Mouse (Mus musculus) duodenum, adult 2 months (tissue): ENCODE data around the gene Gm3526. TPM values are rescaled to one million over a fixed set of nuclear protein-coding genes. Genes with fewer than 3 reads are reported as not detected.

Source experiments
- polyA plus RNA-seq: library from polyadenylated mRNA; depleted of rRNA; stranded (reverse); fragments of >200 nt; gene quantifications from 2 replicates; pipeline ENCODE4 v1.2.3, GENCODE M21; 2012; ENCODE audit warnings: low replicate concordance; rRNA removed

Gm3526 gene
- polyA plus RNA-seq, result not detected in 2 replicates

GRCm38 (mm10) chr14:5260480-5260879, at the start of gene Gm3526:
Gene Gm3526, minus strand, starts transcription at chr14:5260580.

Other genes with a start within 250 kb of the Gm3526 start
- gene Gm3298, start 244.7 kb downstream of the Gm3526 start, polyA plus RNA-seq, result not detected in 2 replicates
- not detected in 2 replicates for gene 4930555G01Rik, start 210.0 kb downstream of the Gm3526 start, polyA plus RNA-seq
- not detected in 2 replicates for gene Gm8281, start 189.5 kb downstream of the Gm3526 start, polyA plus RNA-seq
- not detected in 2 replicates for gene Gm8279, start 129.1 kb downstream of the Gm3526 start, polyA plus RNA-seq
- gene Gm3317, start 96.0 kb downstream of the Gm3526 start, polyA plus RNA-seq, result not detected in 2 replicates
- gene Gm8271, start 74.8 kb downstream of the Gm3526 start, polyA plus RNA-seq, result not detected in 2 replicates
- not detected in 2 replicates for gene Gm3542, start 74.3 kb upstream of the Gm3526 start, polyA plus RNA-seq
- gene Gm3500, start 128.5 kb upstream of the Gm3526 start, polyA plus RNA-seq, result not detected in 2 replicates
- gene Gm3194, start 194.9 kb upstream of the Gm3526 start, polyA plus RNA-seq, result not detected in 2 replicates
- gene Gm8246, start 217.2 kb upstream of the Gm3526 start, polyA plus RNA-seq, result not detected in 2 replicates
- not detected in 2 replicates for gene Gm3187, start 223.6 kb upstream of the Gm3526 start, polyA plus RNA-seq
- not detected in 2 replicates for gene Gm3488, start 241.1 kb upstream of the Gm3526 start, polyA plus RNA-seq